Mouse (Mus musculus): ENCODE data around the gene Nod1.

Nod1 gene

DNA sequence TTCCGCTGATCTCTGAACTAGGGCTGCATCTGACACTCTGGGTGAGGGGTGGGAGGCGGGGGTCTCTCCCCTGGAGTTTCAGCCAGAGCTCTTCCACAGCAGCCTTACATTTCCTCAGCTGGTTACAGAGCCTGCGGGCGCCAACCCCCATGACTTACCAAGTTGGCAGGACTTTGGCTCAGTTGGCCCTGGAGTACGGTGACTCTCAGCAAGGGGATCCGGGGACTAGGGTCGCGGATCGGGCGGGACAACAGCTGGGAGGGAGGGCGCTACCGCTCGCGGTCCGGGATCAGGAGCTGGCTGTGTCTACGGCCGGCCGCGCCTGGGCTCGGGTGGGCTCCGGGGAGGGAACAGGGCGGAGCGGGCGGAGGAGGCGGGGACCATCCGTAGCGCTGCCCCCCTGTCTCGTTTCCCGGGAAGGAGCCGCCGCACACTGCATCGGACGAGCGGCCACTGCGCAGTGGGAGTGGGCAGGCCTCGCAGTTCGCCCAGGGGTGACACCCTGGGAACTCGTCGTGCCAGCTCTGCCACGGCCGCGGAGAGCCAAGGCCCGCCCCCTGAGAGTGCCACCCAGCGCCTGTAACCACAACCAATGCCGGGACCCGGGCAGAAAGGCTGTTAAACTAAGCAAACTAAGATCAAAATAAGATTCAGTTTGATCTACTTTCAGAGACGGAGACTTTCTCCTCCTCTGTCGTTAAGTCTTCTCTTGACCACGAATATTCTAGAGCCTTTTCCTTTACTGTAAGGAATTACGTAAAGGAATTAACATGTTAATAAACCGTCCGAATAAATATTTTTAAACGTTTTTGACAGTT is at the start of gene Nod1:
TSS of gene Nod1 (minus strand) at position 502 of the 818 bp plus-strand sequence.
- DNase-seq, result peak; percentile 88 to 93

DNA sequence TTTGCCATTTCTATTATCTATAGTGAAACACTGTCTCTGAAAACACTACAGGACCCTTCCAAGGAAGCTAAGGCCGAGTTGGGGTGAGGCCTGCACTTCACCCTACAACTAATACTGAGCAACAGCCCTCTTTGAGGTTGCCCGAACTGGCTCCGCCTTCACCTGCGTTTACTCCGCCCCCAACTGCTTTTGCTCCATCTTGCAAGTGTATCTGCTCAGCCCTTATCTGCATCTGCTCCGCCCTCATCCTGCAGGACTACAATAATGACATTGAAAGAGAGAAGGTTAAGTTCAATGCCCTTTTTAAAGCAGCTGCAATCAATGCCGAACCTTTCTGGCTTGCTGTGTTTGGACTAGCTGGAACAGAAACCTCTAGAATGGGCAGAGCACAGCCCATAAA is 49.4 kb upstream of the Nod1 start:
- no peak for DNase-seq

DNA sequence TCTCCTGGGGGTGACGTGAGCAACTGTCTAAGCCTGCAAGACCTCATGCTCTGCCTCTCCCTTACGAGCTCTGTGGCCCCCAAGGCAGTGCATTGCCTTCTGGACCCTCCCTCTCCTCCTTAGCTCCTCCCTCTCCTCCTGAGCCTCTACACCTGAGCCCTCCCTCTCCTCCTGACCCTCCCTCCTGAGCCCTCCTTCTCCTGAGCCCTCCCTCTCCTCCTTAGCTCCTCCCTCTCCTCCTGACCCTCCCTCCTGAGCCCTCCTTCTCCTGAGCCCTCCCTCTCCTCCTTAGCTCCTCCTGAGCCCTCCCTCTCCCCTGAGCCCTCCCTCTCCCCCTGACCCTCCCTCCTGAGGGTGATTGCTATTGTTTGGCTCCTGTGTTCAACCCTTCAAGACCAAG is 46.0 kb upstream of the Nod1 start:
- no peak for DNase-seq

DNA sequence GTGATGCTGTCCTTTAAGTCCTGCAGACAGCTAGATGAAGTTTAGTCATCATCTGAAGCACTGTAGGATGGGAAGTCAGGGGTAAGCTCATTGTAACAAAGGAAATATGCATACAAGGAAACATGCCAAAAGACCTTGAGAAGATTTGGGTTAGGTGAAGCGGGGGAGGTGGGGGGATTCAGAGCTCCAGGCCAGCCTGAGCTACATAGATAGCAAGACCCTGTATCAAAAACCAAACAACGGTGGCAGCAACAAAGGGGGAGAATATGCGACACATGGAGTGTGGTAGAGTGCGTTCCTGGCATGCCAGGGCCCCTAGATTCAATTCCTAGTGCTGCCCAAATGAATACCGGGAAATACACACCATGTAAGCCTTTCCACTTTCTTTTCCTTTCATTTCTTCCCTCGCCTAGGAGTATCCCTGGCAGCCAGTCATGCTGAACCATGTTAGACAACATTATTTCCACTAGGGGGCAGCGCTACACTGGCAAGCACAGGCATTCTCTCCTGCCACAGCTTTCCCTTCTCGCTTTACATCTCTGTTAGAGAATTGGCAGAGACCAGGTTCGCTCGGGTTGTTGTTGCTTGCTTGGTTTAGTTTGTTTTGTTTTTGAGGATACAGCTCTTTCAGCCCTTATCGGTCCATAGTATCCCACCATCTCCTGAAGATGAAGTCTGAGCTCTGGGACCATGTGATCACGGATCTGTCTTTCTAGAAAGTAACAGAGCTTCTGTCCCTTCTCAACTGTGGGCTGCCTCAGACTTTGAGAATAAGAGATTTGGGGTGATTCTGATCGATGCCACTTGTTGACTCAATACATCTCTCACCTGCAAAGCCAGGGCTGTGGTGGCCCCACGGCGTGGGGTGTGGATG is 44.5 kb upstream of the Nod1 start:
- DNase-seq, result peak; percentile 54 to 77

DNA sequence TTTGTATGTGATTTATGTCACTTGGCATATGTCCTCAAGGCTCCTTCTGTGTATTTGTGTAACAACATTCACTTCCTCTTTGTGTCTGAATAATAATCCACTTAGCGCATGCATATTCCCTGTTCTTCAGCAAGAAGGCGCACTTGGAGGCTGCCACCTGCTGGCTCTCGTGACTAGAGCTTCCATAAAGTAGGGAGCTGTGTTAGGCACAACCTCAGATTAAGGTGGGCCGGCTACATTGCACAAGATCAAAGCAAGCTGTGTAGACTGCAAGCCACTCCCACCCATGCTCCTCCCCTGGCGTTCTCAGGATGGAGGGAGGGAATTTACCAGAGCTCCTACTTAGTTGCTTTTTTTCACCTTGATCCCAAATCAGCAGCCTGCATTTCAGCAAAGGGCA is 43.8 kb upstream of the Nod1 start:
- peak; percentile 68 to 70 for DNase-seq

GRCm38 (mm10) chr6:55014184-55014583 is 41.8 kb upstream of the Nod1 start:
- no peak for DNase-seq

GRCm38 (mm10) chr6:55012516-55012915 is 40.1 kb upstream of the Nod1 start:
- DNase-seq, result no peak

DNA sequence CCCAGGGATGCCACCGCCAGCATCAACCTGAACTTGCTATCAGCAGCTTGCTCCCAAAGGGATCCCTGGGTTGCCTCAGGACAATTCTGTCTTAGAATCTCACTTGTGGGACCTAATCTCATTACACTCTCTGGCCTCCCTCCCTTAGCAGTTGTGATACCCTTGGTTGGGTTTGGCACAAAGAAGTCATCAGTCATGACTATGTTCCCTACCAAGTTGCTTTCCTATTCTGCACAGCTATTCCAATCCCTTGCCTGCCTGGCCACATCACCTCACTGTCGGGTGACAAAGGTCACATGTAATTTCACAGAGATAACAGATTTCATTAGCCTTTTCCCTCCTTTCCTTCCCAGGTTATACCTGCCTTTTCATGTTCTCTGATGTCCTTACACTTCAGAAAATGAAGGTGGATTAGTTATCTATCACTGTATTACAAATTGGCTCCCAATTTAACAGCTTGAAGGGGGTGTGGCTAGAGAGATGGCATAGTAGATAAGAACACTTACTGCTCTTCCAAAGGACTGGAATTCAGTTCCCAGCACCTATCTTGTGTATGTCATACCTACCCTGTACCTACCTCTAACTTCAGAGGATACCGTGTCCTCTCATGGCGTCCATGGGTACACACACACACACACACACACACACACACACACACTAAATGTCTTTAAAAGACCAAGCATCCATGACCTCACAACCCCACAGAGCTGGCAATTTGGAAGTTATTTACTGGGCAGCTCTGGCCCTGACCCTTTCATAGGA is 38.1 kb upstream of the Nod1 start:
- no peak for DNase-seq

GRCm38 (mm10) chr6:55009391-55010230 is 37.2 kb upstream of the Nod1 start:
- no peak for DNase-seq

DNA sequence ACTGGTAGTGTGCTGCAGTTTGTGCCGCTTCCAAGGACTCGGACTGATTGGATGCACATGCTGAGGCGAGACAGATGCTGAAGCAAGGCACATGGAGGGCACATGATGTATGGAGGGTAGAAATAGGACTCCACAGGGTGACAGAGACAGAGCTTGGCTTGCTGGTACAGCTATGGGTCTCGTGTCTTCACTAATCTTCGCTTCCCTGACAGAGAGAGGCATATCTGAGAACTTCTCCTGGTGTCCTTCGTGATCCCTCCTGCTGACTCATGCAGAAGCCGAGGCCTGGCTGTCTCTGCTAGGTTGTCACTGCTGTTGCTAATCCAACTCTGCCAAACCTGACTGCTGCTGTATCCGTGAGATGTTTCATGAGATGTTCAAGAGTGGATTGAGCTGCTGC is 36.0 kb upstream of the Nod1 start:
- no peak for DNase-seq

DNA sequence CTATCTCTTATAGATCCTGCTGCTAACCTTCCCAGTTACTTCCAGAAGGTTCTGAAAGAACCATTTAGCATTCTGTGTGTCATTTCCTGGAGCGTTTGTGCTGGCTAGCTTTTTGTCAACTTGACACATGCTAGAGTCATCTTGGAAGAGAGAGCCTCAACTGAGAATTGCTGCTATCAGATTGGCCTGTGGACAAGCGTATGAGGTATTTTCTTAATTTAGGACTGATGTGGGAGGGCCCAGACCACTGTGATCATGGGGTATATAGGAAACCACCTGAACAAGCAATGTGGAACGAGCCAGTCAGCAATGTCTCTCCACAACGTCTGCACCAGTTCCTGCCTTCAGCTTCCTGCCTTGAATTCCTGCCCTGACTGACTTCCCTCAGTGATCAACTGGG is 31.1 kb upstream of the Nod1 start:
- no peak for DNase-seq

DNA sequence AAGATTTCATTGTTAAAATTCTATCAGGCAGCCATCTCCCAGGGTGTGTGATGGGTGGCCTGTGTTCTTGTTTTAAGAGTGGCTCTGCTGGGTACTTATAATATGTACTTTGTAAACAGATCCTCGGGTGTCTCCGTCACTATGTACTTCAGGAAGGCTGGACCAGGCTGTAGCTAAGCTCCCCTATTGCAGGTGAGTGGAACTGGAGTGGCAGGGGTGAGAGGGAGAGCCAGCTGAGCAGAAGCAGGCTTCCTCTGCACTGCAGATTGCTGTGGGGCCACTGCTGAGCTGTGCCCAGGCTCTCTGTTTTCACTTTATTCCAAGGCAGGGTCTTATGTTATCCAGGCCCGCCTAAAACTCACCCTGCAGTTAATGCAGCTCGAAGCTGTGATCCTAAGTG is 30.0 kb upstream of the Nod1 start:
- no peak for DNase-seq

GRCm38 (mm10) chr6:55001320-55001719 is 28.9 kb upstream of the Nod1 start:
- DNase-seq, result no peak

DNA sequence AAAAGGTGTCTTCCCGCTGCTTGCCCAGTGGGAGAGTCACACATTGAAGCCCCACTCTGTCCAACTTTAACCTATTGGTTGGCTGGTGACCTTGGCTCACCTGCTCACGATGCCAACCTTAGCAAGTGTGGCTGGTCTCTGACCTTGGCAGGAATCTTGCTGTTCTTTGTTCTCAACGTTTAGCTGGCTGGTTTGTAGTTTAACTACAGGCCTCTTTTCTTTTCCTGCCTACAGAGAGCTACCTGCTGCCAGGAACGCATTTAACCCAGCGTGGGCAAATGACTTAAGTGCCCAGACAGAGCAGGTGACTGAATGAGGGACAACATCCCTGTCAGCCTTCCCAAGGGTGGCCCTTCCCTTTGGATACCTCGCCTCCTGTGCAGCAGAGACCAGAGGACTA is 25.3 kb upstream of the Nod1 start:
- no peak for DNase-seq

GRCm38 (mm10) chr6:54996361-54996760 is 23.9 kb upstream of the Nod1 start:
- no peak for DNase-seq

DNA sequence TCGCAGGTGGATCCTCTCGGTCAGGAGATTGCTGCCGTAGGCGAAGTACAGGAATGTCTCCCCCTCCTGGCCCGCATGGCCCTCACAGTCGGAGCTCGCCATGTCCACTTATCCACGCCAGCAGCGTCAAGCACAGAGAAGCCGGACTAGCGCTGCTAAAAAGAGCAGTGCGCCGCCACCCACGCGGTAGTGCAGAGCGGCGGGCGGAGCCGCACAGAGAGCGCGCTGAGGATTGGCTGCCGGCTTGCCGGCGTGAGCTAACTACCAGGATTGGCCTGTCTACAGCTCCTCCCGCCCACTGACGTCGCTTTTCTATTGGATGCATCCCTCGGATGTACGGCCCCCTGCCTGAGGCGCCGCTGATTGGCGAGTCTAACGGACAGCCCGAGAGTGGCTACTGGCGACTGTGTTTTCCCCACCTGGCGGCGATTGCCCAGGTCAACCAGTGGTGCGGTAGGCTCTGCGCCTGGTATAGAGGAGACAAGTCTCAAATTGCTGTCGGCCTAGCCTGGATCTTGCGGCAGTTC is 20.4 kb upstream of the Nod1 start, which contains the start of gene Ggct:
TSS of gene Ggct (minus strand) at position 217 of the 527 bp plus-strand sequence.
- peak; percentile 96 to 98 for DNase-seq

DNA sequence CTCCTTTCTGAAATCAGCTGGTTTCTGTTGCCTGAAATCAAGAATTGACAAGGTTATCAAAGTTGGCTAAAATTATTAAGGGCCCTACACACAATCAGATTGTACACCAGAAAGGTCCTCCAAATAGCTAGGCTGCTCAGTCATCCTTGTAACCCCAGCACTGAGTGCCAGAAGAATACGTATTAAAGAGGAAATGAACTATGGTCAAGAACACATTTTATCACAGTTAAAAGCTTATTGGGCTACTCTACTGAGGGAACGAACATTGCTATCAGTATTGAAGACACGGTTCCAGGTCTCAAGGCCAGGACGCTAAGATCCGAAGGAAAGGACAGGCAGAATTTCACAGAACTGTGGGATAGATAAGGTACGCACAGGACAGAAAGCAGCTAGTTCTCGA is 19.7 kb upstream of the Nod1 start:
- no peak for DNase-seq

- no peak for DNase-seq
Observed at GRCm38 (mm10) chr6:54991189-54991588, 18.8 kb upstream of the Nod1 start.

- no peak for DNase-seq
Observed at GRCm38 (mm10) chr6:54988141-54988540, 15.7 kb upstream of the Nod1 start.

- DNase-seq, result no peak
Observed at GRCm38 (mm10) chr6:54984096-54984495, 11.7 kb upstream of the Nod1 start.

GRCm38 (mm10) chr6:54983526-54984050 is 11.2 kb upstream of the Nod1 start:
- DNase-seq, result no peak

DNA sequence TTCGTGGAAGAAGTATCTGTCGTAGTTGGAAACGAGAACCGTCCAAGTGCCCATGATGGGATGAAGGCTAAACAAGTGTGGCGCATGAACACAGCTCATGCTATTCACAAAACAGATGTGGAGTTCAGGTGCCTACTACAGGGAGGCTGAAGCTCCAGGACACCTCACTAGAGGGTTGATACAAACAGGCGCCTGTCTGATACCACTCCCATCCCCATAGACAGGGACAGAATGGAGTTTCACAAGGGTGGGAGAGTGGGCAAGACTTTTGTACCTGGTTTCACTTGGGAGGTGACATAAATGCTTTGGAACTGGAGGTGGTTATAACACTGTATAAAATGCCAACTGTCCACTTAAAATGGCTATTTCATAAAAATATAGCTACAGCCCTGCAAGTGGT is 7.0 kb upstream of the Nod1 start:
- DNase-seq, result no peak

All from lung, postnatal 4 days (tissue).